Mouse (Mus musculus) kidney, adult 8-10 months (tissue): ENCODE measurements around the gene Abcb9.

ENCODE experiments used
- DNase-seq, 2 experiments: peaks; one replicate each; pipeline ENCODE4 v3.0.0; 2022

Gene Abcb9

DNA sequence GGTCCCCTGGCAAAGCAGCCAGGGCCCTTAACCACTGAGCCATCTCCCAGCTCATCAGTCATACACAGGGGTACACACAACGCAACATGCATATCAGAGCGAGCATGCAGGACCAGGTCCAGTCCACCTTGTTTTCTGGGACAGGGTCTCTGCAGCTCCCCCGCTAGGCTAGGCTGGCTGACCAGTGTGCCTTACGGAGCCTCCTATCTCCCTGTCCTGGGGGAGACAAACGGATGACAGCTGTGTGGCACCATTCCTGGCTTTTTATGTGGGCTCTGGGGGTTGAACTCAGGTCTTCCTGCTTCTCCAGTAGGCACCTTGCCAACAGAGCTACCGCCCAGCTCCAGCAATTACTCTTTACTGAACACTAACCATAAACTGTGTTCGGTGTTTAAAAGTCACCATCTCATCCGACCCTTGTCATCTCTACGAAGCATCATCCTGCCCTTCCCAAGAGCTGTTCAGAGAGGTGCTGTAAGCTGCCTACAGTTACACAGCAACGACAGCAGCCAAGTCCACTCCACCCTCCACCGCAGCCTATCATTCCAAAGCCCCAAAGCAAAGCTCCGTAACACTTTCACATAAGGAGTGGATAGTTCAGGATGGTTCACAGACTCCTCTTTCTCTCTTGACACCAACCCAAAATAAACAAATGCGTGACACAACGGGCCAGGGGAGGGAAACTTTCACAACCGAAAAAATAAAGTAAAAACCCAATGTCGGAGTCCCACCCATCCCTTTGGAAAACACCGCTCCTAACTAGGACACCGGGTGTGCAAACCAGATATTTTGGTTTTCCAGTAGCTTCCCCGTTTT is 66.2 kb downstream of the Abcb9 start:
- no peak for DNase-seq

DNA sequence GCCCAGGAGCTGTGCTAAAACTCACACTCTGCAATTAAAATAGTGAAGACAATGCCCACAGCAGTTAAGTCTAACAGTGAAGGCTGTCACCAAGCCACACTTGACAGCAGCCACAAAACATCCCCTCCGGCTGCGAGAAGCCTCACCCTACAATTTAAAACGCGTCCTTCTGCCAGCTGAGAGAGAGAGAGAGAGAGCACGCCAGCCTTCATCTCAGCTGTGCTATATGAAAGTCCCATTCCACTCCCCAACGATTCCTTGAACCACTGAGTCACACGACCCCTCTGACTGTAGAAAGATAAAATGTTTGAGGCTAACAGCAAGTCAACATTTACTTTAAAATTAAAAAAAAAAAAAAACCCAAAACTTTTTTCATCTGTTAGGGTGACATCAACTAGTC is 66.9 kb downstream of the Abcb9 start:
- DNase-seq = no peak

- DNase-seq = no peak
These were observed 67.7 kb downstream of the Abcb9 start for GRCm38 (mm10) chr5:124027702-124028470.

DNA sequence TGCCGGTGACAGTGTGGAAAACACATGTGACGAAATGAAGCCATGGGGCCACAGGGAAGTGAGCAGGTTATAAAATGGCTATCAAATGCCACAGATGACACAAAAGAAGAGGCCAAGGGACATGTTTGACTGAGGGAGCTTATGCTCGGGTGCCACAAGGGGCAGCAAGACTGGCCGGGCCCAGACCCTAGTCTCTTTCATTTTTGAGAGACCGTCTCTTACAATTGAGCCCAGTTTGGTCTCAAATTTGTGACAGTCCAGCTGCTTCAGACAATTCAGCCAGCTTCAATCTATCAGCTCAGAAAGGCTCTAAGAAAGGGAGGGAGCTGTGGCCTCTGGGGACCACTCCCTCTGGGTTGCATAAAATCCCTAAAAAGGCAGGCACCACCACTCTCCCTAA is 69.0 kb downstream of the Abcb9 start:
- DNase-seq = no peak

GRCm38 (mm10) chr5:124025587-124026441 is 69.8 kb downstream of the Abcb9 start:
- peak; percentile 70 to 80 for DNase-seq

GRCm38 (mm10) chr5:124025146-124025545 is 70.5 kb downstream of the Abcb9 start:
- no peak for DNase-seq

GRCm38 (mm10) chr5:124024677-124025076 is 70.9 kb downstream of the Abcb9 start:
- DNase-seq = no peak

DNA sequence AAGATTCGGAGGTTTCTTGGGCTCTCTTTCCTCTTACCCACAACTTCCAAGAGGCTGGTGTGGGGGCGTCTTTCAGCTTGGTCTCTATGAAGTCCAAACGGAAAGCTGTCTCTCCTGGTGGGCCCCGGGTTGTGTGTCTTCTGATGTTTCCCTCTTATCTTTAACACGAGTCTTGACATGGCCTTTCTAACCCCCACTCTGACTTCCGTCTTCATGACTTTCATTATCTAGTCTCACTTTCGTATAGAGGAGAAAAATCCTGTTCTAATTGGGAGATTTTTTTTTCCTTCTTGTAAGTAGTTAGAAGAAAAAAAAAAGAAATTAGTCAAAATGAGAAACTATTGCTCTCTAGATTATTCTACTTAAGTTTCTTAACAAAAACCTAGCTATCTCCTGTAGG is 73.2 kb downstream of the Abcb9 start:
- no peak for DNase-seq

DNA sequence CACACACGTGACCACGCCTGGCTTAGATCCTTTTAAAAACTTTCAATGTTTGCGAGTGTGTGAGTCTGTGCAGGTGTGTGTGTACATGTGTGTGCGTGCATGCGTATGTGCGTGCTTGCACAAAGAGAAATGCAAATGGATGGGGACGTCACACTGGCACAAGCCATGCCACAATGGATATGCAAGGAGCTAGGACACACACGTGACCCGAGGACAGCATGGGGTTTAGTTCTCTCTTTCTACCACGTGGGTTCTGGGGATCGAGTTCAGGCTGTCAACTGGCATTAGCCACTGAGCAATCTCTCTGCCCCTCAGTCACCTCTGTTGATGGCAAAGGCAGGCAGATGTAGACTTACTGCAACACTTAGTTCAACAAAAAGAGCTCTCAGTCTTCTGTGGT is 73.9 kb downstream of the Abcb9 start:
- no peak for DNase-seq

DNA sequence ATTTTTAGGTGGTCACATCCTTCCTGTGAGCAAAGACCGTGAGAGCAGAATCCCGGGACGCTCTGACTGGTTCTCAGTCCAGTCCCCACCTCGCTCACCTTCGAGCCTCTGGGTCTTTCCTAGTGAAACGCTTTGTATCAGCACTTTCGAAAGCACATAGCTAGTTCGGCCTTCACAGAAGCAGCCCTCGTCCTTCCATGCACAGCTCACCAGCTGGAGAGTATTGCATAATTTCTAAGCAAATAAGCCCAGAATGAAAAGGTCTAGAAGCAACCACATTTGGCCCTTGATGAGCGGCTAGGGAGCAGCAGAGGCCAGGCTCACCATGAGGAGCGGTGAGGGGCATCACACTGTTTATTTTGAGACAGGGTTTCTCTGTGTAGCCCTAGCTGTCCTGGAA is 74.5 kb downstream of the Abcb9 start:
- no peak for DNase-seq

DNA sequence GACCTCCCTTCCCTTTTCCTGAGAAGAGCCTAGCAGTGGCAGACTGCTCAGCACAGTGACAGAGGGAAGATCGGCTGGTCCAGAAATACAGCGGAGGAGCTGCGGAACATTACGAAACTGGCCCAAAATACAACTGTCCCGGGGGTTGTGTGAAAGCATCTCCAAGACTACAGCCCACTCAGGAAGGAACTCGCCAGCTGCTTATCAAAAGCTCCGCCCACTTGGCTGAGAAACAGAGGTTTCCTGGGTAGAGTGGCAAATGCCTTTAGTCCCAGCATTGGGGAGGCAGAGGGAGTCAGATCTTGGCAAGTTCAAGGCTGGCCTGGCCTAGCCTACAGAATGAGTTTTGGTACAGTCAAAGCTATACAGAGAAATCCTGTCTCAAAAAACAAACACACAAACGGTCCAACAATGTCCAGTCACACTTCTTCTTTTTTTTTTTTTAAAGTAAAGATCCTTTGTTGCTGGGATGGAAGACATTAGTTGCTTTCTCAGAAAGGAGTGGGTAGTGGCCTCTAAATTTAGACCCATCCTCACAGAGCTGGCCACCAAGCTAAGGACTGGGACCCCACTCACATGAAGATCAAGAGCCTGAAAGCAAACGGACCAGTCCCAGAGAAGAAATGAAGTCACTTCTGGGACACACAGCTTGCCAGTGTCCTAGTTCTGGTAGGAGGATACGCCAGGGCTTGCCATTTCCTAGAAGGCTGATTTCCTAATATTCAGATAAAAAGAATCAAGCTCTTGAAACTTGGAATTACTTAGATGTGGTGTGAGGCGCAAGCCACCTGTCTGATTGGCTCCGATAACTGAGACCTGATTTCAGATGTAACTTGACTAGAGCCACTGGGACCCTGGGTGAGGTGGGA is 76.0 kb downstream of the Abcb9 start:
- DNase-seq = peak in 1 of 2 experiments; percentile 56

- no peak for DNase-seq
These were observed 76.9 kb downstream of the Abcb9 start for GRCm38 (mm10) chr5:124018651-124019050.

DNA sequence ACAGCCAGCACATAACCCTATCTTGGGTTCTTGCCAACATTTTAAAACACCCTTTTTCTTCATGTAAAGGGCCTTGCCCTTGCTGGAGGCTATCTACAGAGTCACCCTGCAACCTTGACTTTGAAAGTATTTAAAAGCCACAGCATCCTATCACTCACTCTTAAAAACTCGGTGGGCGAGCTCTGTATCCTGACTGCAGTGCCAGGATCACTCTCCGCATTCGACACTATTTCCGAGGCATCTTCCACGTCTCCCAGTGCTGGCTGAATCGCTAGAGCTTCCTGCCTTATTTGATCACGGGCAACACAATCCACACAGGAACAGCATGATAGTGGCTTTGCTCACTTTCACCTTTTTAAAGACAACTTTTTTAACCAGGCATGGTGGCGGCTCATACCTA is 77.7 kb downstream of the Abcb9 start:
- no peak for DNase-seq

DNA sequence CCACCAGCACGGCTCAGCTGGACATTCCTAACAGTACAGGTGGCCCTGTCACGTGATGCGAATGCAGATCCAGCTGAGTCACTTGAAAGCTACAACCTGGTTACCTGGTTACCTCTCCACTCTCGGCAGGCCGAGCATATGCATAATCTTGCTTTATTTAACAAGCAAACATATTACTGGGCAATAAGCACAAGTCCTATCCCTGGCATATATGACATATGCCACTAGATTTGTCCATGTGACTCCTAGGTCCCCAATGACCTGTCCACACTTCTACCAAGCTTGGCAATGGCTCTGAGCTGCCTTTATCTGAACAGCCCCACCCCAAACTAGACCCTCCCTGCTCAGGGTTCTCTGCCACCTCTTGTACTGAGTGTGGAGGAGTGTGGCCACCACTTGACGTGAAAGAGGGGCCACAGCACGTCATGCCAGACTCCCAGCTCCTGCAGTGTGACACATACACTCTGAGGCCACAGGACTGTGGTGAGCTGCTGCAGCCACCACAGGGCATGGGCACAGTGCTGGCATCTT is 79.2 kb downstream of the Abcb9 start:
- peak in 1 of 2 experiments; percentile 44 for DNase-seq

- DNase-seq = no peak
These were observed 79.9 kb downstream of the Abcb9 start for GRCm38 (mm10) chr5:124015727-124016126.

DNA sequence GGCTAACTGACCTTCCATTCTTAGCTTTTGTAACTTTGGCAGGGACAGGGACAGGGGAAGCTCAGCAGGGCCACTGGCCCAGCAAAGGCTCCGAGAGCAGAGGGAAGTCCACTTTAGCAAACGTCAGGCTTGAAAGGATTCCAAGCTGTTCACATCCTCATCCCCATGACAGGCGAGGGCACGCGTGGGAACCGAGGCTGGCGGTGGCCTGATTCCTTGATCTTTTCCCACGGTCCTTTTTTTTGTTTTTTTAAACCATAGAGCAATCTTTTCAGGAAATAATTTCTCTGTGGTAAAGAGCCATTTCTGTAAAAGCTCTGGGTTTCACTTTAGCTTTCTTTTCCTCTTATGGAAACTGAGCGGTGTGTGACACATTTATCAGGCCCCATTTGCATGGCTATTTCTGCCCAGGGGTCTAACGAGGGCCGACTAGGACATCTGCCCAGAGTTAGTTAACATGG is 80.8 kb downstream of the Abcb9 start:
- DNase-seq = peak in 1 of 2 experiments; percentile 59

GRCm38 (mm10) chr5:124014180-124014579 is 81.4 kb downstream of the Abcb9 start:
- DNase-seq = no peak

GRCm38 (mm10) chr5:124013747-124014146 is 81.9 kb downstream of the Abcb9 start:
- DNase-seq = no peak

- DNase-seq = no peak
These were observed 82.7 kb downstream of the Abcb9 start for GRCm38 (mm10) chr5:124012885-124013284.

DNA sequence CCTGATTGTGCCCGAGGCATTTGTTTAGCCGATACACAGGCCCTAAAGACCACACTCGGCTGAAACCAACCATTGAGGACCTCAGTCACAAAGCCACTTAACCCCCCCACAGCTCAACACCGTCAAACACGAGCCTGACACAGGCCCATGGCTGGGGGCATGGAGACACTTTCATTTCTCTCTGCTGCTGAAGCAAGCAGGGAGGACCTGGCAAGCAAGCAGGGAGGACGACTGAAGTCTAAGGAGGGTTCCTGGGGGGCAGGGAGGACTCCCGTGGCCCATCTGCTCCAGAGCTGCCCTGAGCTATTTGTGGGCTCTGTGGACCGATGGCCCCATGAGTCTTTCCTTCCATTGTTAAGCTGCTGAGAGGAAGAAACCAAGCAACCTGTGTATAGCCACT is 83.7 kb downstream of the Abcb9 start:
- no peak for DNase-seq
